Mouse (Mus musculus): ENCODE results near the gene Sys1. TPM values are rescaled to one million over a fixed set of nuclear protein-coding genes. Genes with fewer than 3 reads are reported as not detected.
A peak's percentile ranks its signal among the peaks of the same experiment; 100 is the strongest.

Sys1 gene
- polyA plus RNA-seq, 1 experiment: 94.5 TPM

GRCm38 (mm10) chr2:164457942-164458341, 1.2 kb downstream of the Sys1 start:
- TF ChIP-seq CTCF (conservative IDR thresholded peaks at IDR 0.05; ENCODE audit: insufficient read depth, insufficient read length, low read depth, low read length) (no peak), POLR2A (IDR thresholded peaks at IDR 0.05; ENCODE audit: low read depth, low read length) (no peak)
- Histone ChIP-seq H3K4me3 (ENCODE audit: insufficient read depth, low read depth, low read length) (peak overlapping the region; percentile 31; the same call in 1 of the 2 replicates), H3K27ac (ENCODE audit: insufficient read depth, low read depth, low read length) (peak overlapping the region; percentile 99), H3K4me1 (ENCODE audit: control insufficient read depth, insufficient read depth, low read length) (peaks cover 49% of the 10 kb centered on the region), H3K27me3 (replicated peaks; ENCODE audit: control insufficient read depth, insufficient read depth, low read length) (no peaks in the 10 kb centered on the region), H3K36me3 (ENCODE audit: control insufficient read depth, insufficient read depth, low read length) (no peaks in the 10 kb centered on the region)
- DNase-seq: peak; percentile 93
- 26% methylated on average over 7 of the region's 7 CpGs for WGBS

GRCm38 (mm10) chr2:164458535-164458934, 1.8 kb downstream of the Sys1 start:
- Histone ChIP-seq H3K27me3 (replicated peaks; ENCODE audit: control insufficient read depth, insufficient read depth, low read length) (no peaks in the 10 kb centered on the region), H3K4me1 (ENCODE audit: control insufficient read depth, insufficient read depth, low read length) (peaks cover 43% of the 10 kb centered on the region), H3K27ac (ENCODE audit: insufficient read depth, low read depth, low read length) (peak overlapping the region; percentile 84), H3K36me3 (ENCODE audit: control insufficient read depth, insufficient read depth, low read length) (no peaks in the 10 kb centered on the region), H3K4me3 (ENCODE audit: insufficient read depth, low read depth, low read length) (no peak overlapping the region)
- 57% methylated on average over 8 of the region's 8 CpGs for WGBS
- TF ChIP-seq POLR2A (IDR thresholded peaks at IDR 0.05; ENCODE audit: low read depth, low read length): no peak
- no peak for TF ChIP-seq CTCF (conservative IDR thresholded peaks at IDR 0.05; ENCODE audit: insufficient read depth, insufficient read length, low read depth, low read length)
- DNase-seq: peak; percentile 82

- Histone ChIP-seq H3K4me3 (ENCODE audit: insufficient read depth, low read depth, low read length) (peak within 1 kb of the TSS; percentile 97), H3K27ac (ENCODE audit: insufficient read depth, low read depth, low read length) (peak within 1 kb of the TSS; percentile 72), H3K36me3 (ENCODE audit: control insufficient read depth, insufficient read depth, low read length) (no peaks in the 10 kb centered on the region), H3K4me1 (ENCODE audit: control insufficient read depth, insufficient read depth, low read length) (peaks cover 29% of the 10 kb centered on the region), H3K27me3 (replicated peaks; ENCODE audit: control insufficient read depth, insufficient read depth, low read length) (no peaks in the 10 kb centered on the region)
- under 1% methylated on average over 79 of the region's 79 CpGs for WGBS
- TF ChIP-seq CTCF (conservative IDR thresholded peaks at IDR 0.05; ENCODE audit: insufficient read depth, insufficient read length, low read depth, low read length) (peak; percentile 85), POLR2A (IDR thresholded peaks at IDR 0.05; ENCODE audit: low read depth, low read length) (peak; percentile 36)
- peak; percentile 99 for DNase-seq
These were observed 4.2 kb downstream of the Sys1 start, which contains the start of gene Gm20458 for GRCm38 (mm10) chr2:164460745-164461551. Gm20458 (plus strand) TSS chr2:164460967.

GRCm38 (mm10) chr2:164465161-164465560, 8.4 kb downstream of the Sys1 start:
- H3K27me3 ChIP-seq (replicated peaks; ENCODE audit: control insufficient read depth, insufficient read depth, low read length): no peaks in the 10 kb centered on the region
- H3K4me1 ChIP-seq (ENCODE audit: control insufficient read depth, insufficient read depth, low read length): peaks cover 6% of the 10 kb centered on the region; the same call in 1 of the 2 replicates
- H3K4me3 ChIP-seq (ENCODE audit: insufficient read depth, low read depth, low read length): no peak overlapping the region
- no peak for TF ChIP-seq POLR2A (IDR thresholded peaks at IDR 0.05; ENCODE audit: low read depth, low read length)
- no peak for TF ChIP-seq CTCF (conservative IDR thresholded peaks at IDR 0.05; ENCODE audit: insufficient read depth, insufficient read length, low read depth, low read length)
- H3K27ac ChIP-seq (ENCODE audit: insufficient read depth, low read depth, low read length): no peak overlapping the region
- no peak for DNase-seq
- no peaks in the 10 kb centered on the region for H3K36me3 ChIP-seq (ENCODE audit: control insufficient read depth, insufficient read depth, low read length)

GRCm38 (mm10) chr2:164466787-164467186, 10.0 kb downstream of the Sys1 start:
- TF ChIP-seq CTCF (conservative IDR thresholded peaks at IDR 0.05; ENCODE audit: insufficient read depth, insufficient read length, low read depth, low read length): no peak
- Histone ChIP-seq H3K4me1 (ENCODE audit: control insufficient read depth, insufficient read depth, low read length) (peaks cover 4% of the 10 kb centered on the region; the same call in 1 of the 2 replicates), H3K27ac (ENCODE audit: insufficient read depth, low read depth, low read length) (no peak overlapping the region), H3K27me3 (replicated peaks; ENCODE audit: control insufficient read depth, insufficient read depth, low read length) (no peaks in the 10 kb centered on the region), H3K4me3 (ENCODE audit: insufficient read depth, low read depth, low read length) (no peak overlapping the region), H3K36me3 (ENCODE audit: control insufficient read depth, insufficient read depth, low read length) (no peaks in the 10 kb centered on the region)
- 79% methylated on average over 5 of the region's 5 CpGs for WGBS
- no peak for DNase-seq

- no peaks in the 10 kb centered on the region for H3K27me3 ChIP-seq (replicated peaks; ENCODE audit: control insufficient read depth, insufficient read depth, low read length)
- H3K27ac ChIP-seq (ENCODE audit: insufficient read depth, low read depth, low read length): no peak overlapping the region
- no peaks in the 10 kb centered on the region for H3K36me3 ChIP-seq (ENCODE audit: control insufficient read depth, insufficient read depth, low read length)
- no peak overlapping the region for H3K4me3 ChIP-seq (ENCODE audit: insufficient read depth, low read depth, low read length)
- peak; percentile 82 for DNase-seq
- no peaks in the 10 kb centered on the region for H3K4me1 ChIP-seq (ENCODE audit: control insufficient read depth, insufficient read depth, low read length)
- peak; percentile 73 for TF ChIP-seq CTCF (conservative IDR thresholded peaks at IDR 0.05; ENCODE audit: insufficient read depth, insufficient read length, low read depth, low read length)
- no peak for TF ChIP-seq POLR2A (IDR thresholded peaks at IDR 0.05; ENCODE audit: low read depth, low read length)
- 28% methylated on average over 10 of the region's 10 CpGs for WGBS
These were observed 13.5 kb downstream of the Sys1 start for GRCm38 (mm10) chr2:164470254-164470653.

GRCm38 (mm10) chr2:164473624-164474023, 16.9 kb downstream of the Sys1 start, which contains the start of gene Trp53tg5:
Trp53tg5 (minus strand) TSS chr2:164473724.
- 87% methylated on average over 6 of the region's 6 CpGs for WGBS

More at GRCm38 (mm10) chr2:164473624-164474023, 16.9 kb downstream of the Sys1 start, which contains the start of gene Trp53tg5:
- no peaks in the 10 kb centered on the region for H3K36me3 ChIP-seq (ENCODE audit: control insufficient read depth, insufficient read depth, low read length)
- H3K4me1 ChIP-seq (ENCODE audit: control insufficient read depth, insufficient read depth, low read length): no peaks in the 10 kb centered on the region
- no peak within 1 kb of the TSS for H3K27ac ChIP-seq (ENCODE audit: insufficient read depth, low read depth, low read length)
- no peak within 1 kb of the TSS for H3K4me3 ChIP-seq (ENCODE audit: insufficient read depth, low read depth, low read length)
- no peak for DNase-seq
- no peaks in the 10 kb centered on the region for H3K27me3 ChIP-seq (replicated peaks; ENCODE audit: control insufficient read depth, insufficient read depth, low read length)
- TF ChIP-seq CTCF (conservative IDR thresholded peaks at IDR 0.05; ENCODE audit: insufficient read depth, insufficient read length, low read depth, low read length) (no peak), POLR2A (IDR thresholded peaks at IDR 0.05; ENCODE audit: low read depth, low read length) (no peak)
